Mouse (Mus musculus) cerebellum, postnatal 36 days (tissue): ENCODE results near the gene Fto.

Experiments used
- DNase-seq, 2 experiments: peaks; one replicate each; pipeline ENCODE4 v3.0.0; 2021 to 2022; ENCODE audit warnings: mixed read lengths in 2 of 2

Gene Fto

DNA sequence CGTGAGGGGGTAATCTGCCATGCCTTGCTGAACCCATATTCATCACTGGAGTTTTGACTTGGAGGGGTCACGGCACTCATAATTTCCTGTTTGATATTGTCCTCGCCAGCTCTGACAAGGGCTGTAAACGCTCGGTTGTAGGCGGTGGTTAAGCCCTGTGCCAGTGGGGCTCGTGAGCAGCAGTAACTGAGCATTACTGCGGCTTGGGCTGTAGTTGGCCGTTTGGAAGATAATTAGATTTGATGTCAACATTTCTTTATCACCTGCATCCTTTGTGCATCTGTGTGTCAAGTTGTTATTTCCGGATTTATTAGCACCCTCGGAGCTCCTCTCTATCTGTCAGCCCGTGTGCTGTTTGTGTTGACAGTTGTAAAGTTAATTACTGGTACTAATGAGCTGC, 309.4 kb downstream of the Fto start:
- DNase-seq, result no peak

GRCm38 (mm10) chr8:91625686-91626558, 312.6 kb downstream of the Fto start:
- DNase-seq, result no peak

- peak in 1 of 2 experiments; percentile 20 for DNase-seq
Observed at GRCm38 (mm10) chr8:91629594-91629993, 316.3 kb downstream of the Fto start.

- no peak for DNase-seq
Observed at GRCm38 (mm10) chr8:91630320-91631033, 317.2 kb downstream of the Fto start.

GRCm38 (mm10) chr8:91632411-91632810, 319.1 kb downstream of the Fto start:
- peak; percentile 38 to 45 for DNase-seq

- DNase-seq, result no peak
Observed at GRCm38 (mm10) chr8:91635406-91635805, 322.1 kb downstream of the Fto start.

DNA sequence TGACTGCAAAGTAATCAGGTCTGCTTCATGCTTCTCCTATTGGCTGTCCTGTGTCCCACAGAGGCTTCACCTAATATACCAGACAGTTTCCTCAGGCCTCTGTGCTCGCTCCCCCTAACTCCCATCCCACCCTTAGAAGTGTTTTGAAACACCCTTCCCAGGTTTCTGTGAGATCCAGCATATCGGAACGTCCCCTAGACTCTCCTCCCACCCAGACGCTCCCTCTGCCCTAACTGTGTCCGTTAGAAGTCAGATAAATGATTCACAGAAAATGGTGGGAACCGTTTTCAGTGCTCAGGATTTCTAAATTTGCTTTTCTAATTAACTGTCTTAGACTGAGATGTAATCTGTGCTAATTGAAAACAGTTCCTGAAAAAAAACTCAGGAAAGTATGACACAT, 323.6 kb downstream of the Fto start:
- no peak for DNase-seq

DNA sequence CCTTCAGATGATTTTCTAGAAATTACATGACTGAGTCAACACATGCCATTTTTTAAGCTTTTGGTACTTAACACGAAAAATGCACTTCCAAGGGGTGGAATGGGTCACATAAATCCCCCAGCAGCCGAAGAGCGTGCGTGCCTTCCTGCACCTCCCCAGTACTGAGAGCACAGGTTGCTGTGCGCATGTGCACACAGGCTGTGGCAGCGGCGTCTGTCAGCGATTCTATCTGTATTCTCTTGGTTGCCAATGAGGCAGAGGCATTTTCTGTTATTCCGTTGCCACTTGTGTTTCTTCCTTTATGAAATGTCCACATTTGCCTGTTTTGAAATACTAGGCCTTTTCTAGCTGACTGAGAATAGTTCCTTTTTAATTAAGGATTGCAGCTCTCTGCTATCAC, 324.4 kb downstream of the Fto start:
- no peak for DNase-seq

GRCm38 (mm10) chr8:91638256-91638655, 324.9 kb downstream of the Fto start:
- no peak for DNase-seq

DNA sequence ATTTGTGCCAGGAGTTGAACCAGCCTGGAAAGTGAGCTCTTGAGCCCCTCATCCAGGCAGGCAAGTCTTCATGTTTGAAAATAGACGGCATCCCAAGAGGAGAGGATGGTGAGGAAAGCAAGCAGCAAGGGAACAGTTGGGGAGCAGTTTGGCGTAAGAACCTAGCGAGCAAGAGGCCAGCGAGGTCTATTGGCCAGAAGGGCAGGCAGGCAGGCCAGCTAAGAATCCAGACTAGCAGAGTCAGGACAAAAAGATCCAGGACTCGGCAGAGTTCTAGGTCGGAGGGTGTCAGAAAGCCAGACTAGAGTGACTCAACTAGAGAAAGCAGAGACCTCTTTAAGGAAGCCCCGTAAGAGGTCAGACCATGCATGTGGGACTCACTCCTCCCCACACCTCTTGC, 327.1 kb downstream of the Fto start:
- no peak for DNase-seq

- DNase-seq, result no peak
Observed at GRCm38 (mm10) chr8:91645484-91645883, 332.2 kb downstream of the Fto start.

- no peak for DNase-seq
Observed at GRCm38 (mm10) chr8:91647959-91648358, 334.6 kb downstream of the Fto start.

DNA sequence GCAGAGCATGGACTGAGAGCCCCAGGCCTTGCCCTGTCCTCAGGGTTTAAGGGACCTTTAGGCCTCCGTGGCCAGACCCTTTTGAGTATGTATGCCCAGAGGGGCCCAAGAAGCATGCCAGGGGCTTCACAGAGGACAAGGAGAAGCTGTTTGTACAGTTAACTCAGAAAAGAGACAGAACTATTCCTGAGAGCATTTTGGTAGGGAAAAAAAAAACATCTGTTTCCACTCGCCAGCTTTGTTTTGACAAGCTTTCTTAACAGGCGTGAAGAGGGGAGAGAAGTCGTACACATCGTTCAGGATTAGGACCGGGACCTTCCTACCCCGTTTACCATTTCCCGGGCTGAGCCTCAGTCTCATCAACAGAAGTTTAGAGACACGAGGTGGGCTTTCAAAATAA, 335.5 kb downstream of the Fto start:
- no peak for DNase-seq

GRCm38 (mm10) chr8:91653561-91653960, 340.2 kb downstream of the Fto start:
- no peak for DNase-seq

- DNase-seq, result no peak
Observed at GRCm38 (mm10) chr8:91657381-91657780, 344.1 kb downstream of the Fto start.

- DNase-seq, result no peak
Observed at GRCm38 (mm10) chr8:91660879-91661278, 347.6 kb downstream of the Fto start.

- DNase-seq, result no peak
Observed at GRCm38 (mm10) chr8:91669461-91670071, 356.2 kb downstream of the Fto start.

- DNase-seq, result peak; percentile 59 to 65
Observed at GRCm38 (mm10) chr8:91676928-91677327, 363.6 kb downstream of the Fto start.

GRCm38 (mm10) chr8:91679451-91679850, 366.1 kb downstream of the Fto start:
- DNase-seq, result no peak

GRCm38 (mm10) chr8:91680125-91680524, 366.8 kb downstream of the Fto start:
- DNase-seq, result no peak

DNA sequence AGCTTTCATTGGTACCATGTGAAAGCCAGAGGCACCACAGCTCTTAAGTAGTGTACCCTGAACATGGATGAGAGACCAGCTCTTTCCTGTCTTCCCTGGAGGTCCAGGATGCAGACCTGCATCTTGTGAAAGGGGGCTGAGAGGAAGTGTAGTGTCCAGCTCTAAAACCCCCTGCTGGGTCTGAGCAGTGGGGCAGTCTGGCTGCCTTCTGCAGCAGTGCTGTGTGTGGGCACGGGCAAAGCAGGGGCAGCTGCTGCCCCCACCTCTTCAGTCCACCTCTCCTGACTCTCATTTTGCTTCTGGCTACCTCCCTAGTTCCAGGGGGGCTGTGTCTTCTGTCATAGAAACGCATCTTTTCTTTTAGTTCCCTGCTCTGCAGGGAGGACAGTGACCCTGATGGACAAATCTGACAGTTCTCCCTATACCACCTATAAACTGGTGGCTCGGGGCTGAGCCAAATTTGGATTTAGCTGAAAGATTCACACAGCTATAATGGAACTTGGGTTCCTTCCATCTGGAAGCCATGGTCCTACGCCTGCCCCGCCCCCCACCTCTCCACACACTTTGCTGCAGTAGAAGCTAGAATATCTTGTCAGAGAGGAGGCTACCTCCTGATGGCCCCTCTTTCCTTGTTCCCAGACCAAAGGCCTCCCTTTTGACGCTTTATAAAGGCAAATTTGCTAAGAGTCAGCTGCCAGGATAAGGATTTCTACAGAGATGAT, 371.4 kb downstream of the Fto start:
- DNase-seq, result no peak

GRCm38 (mm10) chr8:91685408-91685807, 372.1 kb downstream of the Fto start:
- DNase-seq, result no peak
